Mouse (Mus musculus): Measurements from ENCODE around the gene Prss57. TPM values are rescaled to one million over a fixed set of nuclear protein-coding genes. Genes with fewer than 3 reads are reported as not detected.

The Prss57 gene
- polyA plus RNA-seq, 1 experiment from 2014 or later = 0.51 TPM

GRCm38 (mm10) chr10:79779784-79780663, 10.7 kb downstream of the Prss57 start:
- 0 out of 2 replicates have a peak overlapping the region, but pooled peaks have one; percentile 13 for H3K27ac ChIP-seq (replicated peaks)
- peak overlapping the region; percentile 80 for H3K4me2 ChIP-seq
- 0 out of 2 replicates have a peak, but pooled peaks cover 4% of the 10 kb centered on the region for H3K9me3 ChIP-seq
- 2% methylated on average over 55 of the region's 55 CpGs for WGBS
- no peaks in the 10 kb centered on the region for H3K36me3 ChIP-seq
- peak overlapping the region; percentile 67; the same call in 1 of the 2 replicates for H3K9ac ChIP-seq
- peaks cover 65% of the 10 kb centered on the region for H3K27me3 ChIP-seq (replicated peaks)
- peak overlapping the region; percentile 53 for H3K4me3 ChIP-seq
- ATAC-seq (ENCODE audit: extremely low read depth, insufficient number of reproducible peaks, low FRiP score, low TSS enrichment) = peak; percentile 81
- H3K4me1 ChIP-seq = peaks cover 37% of the 10 kb centered on the region

- 22% methylated on average over 2 of the region's 2 CpGs for WGBS
- Histone ChIP-seq H3K9me3 (0 out of 2 replicates have a peak, but pooled peaks cover 6% of the 10 kb centered on the region), H3K27me3 (replicated peaks) (peaks cover 56% of the 10 kb centered on the region), H3K27ac (replicated peaks) (peak overlapping the region; percentile 80; the same call in 1 of the 2 replicates), H3K4me1 (peaks cover 37% of the 10 kb centered on the region), H3K36me3 (no peaks in the 10 kb centered on the region), H3K9ac (peak overlapping the region; percentile 83; the same call in 1 of the 2 replicates), H3K4me2 (no peak overlapping the region), H3K4me3 (no peak overlapping the region)
- no peak for ATAC-seq (ENCODE audit: extremely low read depth, insufficient number of reproducible peaks, low FRiP score, low TSS enrichment)
These were observed 11.6 kb downstream of the Prss57 start for GRCm38 (mm10) chr10:79779193-79779592.

- H3K27me3 ChIP-seq (replicated peaks) = peaks cover 47% of the 10 kb centered on the region
- H3K9ac ChIP-seq = peak overlapping the region; percentile 83
- peak overlapping the region; percentile 56 for H3K4me3 ChIP-seq
- ATAC-seq (ENCODE audit: extremely low read depth, insufficient number of reproducible peaks, low FRiP score, low TSS enrichment) = peak; percentile 11; the same call in 1 of the 2 replicates
- 0 out of 2 replicates have a peak, but pooled peaks cover 6% of the 10 kb centered on the region for H3K9me3 ChIP-seq
- peak overlapping the region; percentile 80 for H3K27ac ChIP-seq (replicated peaks)
- H3K4me1 ChIP-seq = peaks cover 37% of the 10 kb centered on the region
- H3K36me3 ChIP-seq = no peaks in the 10 kb centered on the region
- WGBS = 6% methylated on average over 15 of the region's 15 CpGs
- peak overlapping the region; percentile 75 for H3K4me2 ChIP-seq
These were observed 12.8 kb downstream of the Prss57 start for GRCm38 (mm10) chr10:79778006-79778405.

- Histone ChIP-seq H3K36me3 (no peaks in the 10 kb centered on the region), H3K27me3 (replicated peaks) (peaks cover 38% of the 10 kb centered on the region), H3K9ac (peak within 1 kb of the TSS; percentile 83), H3K4me1 (peaks cover 37% of the 10 kb centered on the region), H3K4me2 (peak within 1 kb of the TSS; percentile 75), H3K9me3 (0 out of 2 replicates have a peak, but pooled peaks cover 6% of the 10 kb centered on the region), H3K4me3 (peak within 1 kb of the TSS; percentile 56), H3K27ac (replicated peaks) (peak within 1 kb of the TSS; percentile 80)
- 2% methylated on average over 39 of the region's 39 CpGs for WGBS
- no peak for ATAC-seq (ENCODE audit: extremely low read depth, insufficient number of reproducible peaks, low FRiP score, low TSS enrichment)
These were observed 13.6 kb downstream of the Prss57 start, which contains the start of gene Fstl3 for GRCm38 (mm10) chr10:79777103-79777531. Gene Fstl3, plus strand, starts transcription at chr10:79777272.

GRCm38 (mm10) chr10:79774486-79775279, 16.1 kb downstream of the Prss57 start:
- Histone ChIP-seq H3K4me2 (no peak overlapping the region), H3K27ac (replicated peaks) (no peak overlapping the region), H3K4me1 (peaks cover 23% of the 10 kb centered on the region), H3K36me3 (no peaks in the 10 kb centered on the region), H3K9ac (no peak overlapping the region), H3K9me3 (0 out of 2 replicates have a peak, but pooled peaks cover 6% of the 10 kb centered on the region), H3K4me3 (no peak overlapping the region), H3K27me3 (replicated peaks) (peaks cover 34% of the 10 kb centered on the region)
- WGBS = 58% methylated on average over 5 of the region's 5 CpGs
- ATAC-seq (ENCODE audit: extremely low read depth, insufficient number of reproducible peaks, low FRiP score, low TSS enrichment) = no peak

GRCm38 (mm10) chr10:79773208-79773607, 17.6 kb downstream of the Prss57 start:
- Histone ChIP-seq H3K27ac (replicated peaks) (no peak overlapping the region), H3K36me3 (no peaks in the 10 kb centered on the region), H3K9me3 (0 out of 2 replicates have a peak, but pooled peaks cover 6% of the 10 kb centered on the region), H3K27me3 (replicated peaks) (peaks cover 22% of the 10 kb centered on the region), H3K4me2 (no peak overlapping the region), H3K4me3 (no peak overlapping the region), H3K4me1 (peaks cover 15% of the 10 kb centered on the region), H3K9ac (no peak overlapping the region)
- 71% methylated on average over 2 of the region's 2 CpGs for WGBS
- no peak for ATAC-seq (ENCODE audit: extremely low read depth, insufficient number of reproducible peaks, low FRiP score, low TSS enrichment)

GRCm38 (mm10) chr10:79772320-79772719, 18.4 kb downstream of the Prss57 start:
- 88% methylated on average over 3 of the region's 3 CpGs for WGBS
- ATAC-seq (ENCODE audit: extremely low read depth, insufficient number of reproducible peaks, low FRiP score, low TSS enrichment) = no peak

GRCm38 (mm10) chr10:79769329-79769728, 21.4 kb downstream of the Prss57 start:
- H3K4me1 ChIP-seq = peaks cover 29% of the 10 kb centered on the region
- no peak overlapping the region for H3K4me3 ChIP-seq
- no peak for ATAC-seq (ENCODE audit: extremely low read depth, insufficient number of reproducible peaks, low FRiP score, low TSS enrichment)
- H3K36me3 ChIP-seq = no peaks in the 10 kb centered on the region
- H3K4me2 ChIP-seq = no peak overlapping the region
- H3K27me3 ChIP-seq (replicated peaks) = peaks cover 9% of the 10 kb centered on the region
- no peaks in the 10 kb centered on the region for H3K9me3 ChIP-seq
- H3K27ac ChIP-seq (replicated peaks) = no peak overlapping the region
- H3K9ac ChIP-seq = no peak overlapping the region
- 59% methylated on average over 4 of the region's 4 CpGs for WGBS

More at GRCm38 (mm10) chr10:79772320-79772719, 18.4 kb downstream of the Prss57 start:
- Histone ChIP-seq H3K27ac (replicated peaks) (no peak overlapping the region), H3K4me3 (no peak overlapping the region), H3K9me3 (0 out of 2 replicates have a peak, but pooled peaks cover 6% of the 10 kb centered on the region), H3K9ac (no peak overlapping the region), H3K4me1 (peaks cover 15% of the 10 kb centered on the region), H3K36me3 (no peaks in the 10 kb centered on the region), H3K27me3 (replicated peaks) (peaks cover 17% of the 10 kb centered on the region), H3K4me2 (no peak overlapping the region)

- H3K27me3 ChIP-seq (replicated peaks) = peaks cover 9% of the 10 kb centered on the region
- H3K4me3 ChIP-seq = no peak overlapping the region
- 2% methylated on average over 5 of the region's 5 CpGs for WGBS
- H3K27ac ChIP-seq (replicated peaks) = no peak overlapping the region
- H3K36me3 ChIP-seq = no peaks in the 10 kb centered on the region
- H3K9ac ChIP-seq = 0 out of 2 replicates have a peak overlapping the region, but pooled peaks have one; percentile 30
- peak overlapping the region; percentile 97; the same call in 1 of the 2 replicates for H3K4me2 ChIP-seq
- H3K4me1 ChIP-seq = peaks cover 38% of the 10 kb centered on the region
- no peaks in the 10 kb centered on the region for H3K9me3 ChIP-seq
- no peak for ATAC-seq (ENCODE audit: extremely low read depth, insufficient number of reproducible peaks, low FRiP score, low TSS enrichment)
These were observed 22.4 kb downstream of the Prss57 start for GRCm38 (mm10) chr10:79768400-79768799.

GRCm38 (mm10) chr10:79767372-79768244, 23.2 kb downstream of the Prss57 start:
- Histone ChIP-seq H3K27ac (replicated peaks) (peak overlapping the region; percentile 91), H3K36me3 (peaks cover 4% of the 10 kb centered on the region; the same call in 1 of the 2 replicates), H3K9me3 (no peaks in the 10 kb centered on the region), H3K9ac (peak overlapping the region; percentile 98), H3K4me1 (peaks cover 42% of the 10 kb centered on the region), H3K4me3 (peak overlapping the region; percentile 93), H3K4me2 (peak overlapping the region; percentile 97), H3K27me3 (replicated peaks) (peaks cover 9% of the 10 kb centered on the region)
- 11% methylated on average over 40 of the region's 40 CpGs for WGBS
- peak; percentile 71 for ATAC-seq (ENCODE audit: extremely low read depth, insufficient number of reproducible peaks, low FRiP score, low TSS enrichment)

Measured in heart, embryonic 13.5 days (tissue).